Mouse (Mus musculus): Measurements from ENCODE around the gene Sh3bp4. TPM values are rescaled to one million over a fixed set of nuclear protein-coding genes. Genes with fewer than 3 reads are reported as not detected.
A peak's percentile ranks its signal among the peaks of the same experiment; 100 is the strongest.

Sh3bp4 gene
- polyA plus RNA-seq, 1 experiment from 2014 or later, result 25.8 TPM

DNA sequence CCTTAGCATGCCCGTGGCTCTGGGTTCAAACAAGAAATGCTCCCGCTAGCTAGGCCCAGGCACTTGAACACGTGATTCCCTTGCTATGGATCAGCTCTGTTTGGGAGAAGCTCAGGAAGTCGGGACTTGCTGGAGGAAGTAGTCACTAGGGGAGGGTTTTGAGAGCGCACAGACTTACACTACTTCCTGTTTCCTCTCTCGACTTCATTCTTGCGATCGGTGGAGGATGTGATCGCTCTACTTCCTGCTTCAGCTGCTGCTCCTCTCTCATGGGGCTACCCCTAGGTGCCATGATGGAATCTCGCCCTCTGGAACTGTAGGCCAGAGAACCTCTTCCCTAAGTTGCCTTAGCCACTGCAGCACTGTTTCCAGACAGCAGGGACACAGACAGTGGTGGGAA is 27.3 kb upstream of the Sh3bp4 start:
- Histone ChIP-seq H3K36me3 (no peaks in the 10 kb centered on the region), H3K27me3 (replicated peaks) (no peaks in the 10 kb centered on the region), H3K9me3 (replicated peaks) (no peaks in the 10 kb centered on the region), H3K4me3 (no peak overlapping the region), H3K9ac (no peak overlapping the region), H3K4me2 (no peak overlapping the region), H3K27ac (ENCODE audit: poor library complexity, severe bottlenecking) (no peak overlapping the region), H3K4me1 (replicated peaks) (peaks cover 7% of the 10 kb centered on the region; the same call in 1 of the 2 replicates)
- WGBS, result 80% methylated on average over 10 of the region's 10 CpGs
- no peak for ATAC-seq (ENCODE audit: insufficient number of reproducible peaks, low FRiP score)

DNA sequence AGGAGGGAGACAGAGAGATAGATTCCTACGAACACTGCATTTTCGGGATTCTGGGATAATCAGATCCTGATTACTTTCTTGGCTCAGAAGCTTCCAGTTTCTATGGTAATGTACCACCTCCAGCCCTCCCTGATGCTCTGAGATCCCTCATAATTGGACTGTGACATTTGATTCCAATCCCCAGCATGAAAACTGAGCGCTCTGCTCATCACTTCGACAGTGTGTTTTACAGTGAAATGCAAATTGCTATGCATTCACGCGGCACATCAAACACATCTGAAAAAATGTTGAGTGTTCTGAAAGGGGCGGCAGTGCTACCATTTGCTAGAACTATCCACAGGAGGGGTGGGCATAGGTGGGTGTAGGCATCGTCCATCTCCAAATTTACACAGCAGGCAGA is 24.8 kb upstream of the Sh3bp4 start:
- no peak for ATAC-seq (ENCODE audit: insufficient number of reproducible peaks, low FRiP score)
- no peak overlapping the region for H3K9ac ChIP-seq
- peaks cover 7% of the 10 kb centered on the region; the same call in 1 of the 2 replicates for H3K4me1 ChIP-seq (replicated peaks)
- H3K27ac ChIP-seq (ENCODE audit: poor library complexity, severe bottlenecking), result no peak overlapping the region
- H3K27me3 ChIP-seq (replicated peaks), result no peaks in the 10 kb centered on the region
- H3K4me2 ChIP-seq, result no peak overlapping the region
- H3K4me3 ChIP-seq, result no peak overlapping the region
- 88% methylated on average over 8 of the region's 8 CpGs for WGBS
- no peaks in the 10 kb centered on the region for H3K9me3 ChIP-seq (replicated peaks)
- no peaks in the 10 kb centered on the region for H3K36me3 ChIP-seq

DNA sequence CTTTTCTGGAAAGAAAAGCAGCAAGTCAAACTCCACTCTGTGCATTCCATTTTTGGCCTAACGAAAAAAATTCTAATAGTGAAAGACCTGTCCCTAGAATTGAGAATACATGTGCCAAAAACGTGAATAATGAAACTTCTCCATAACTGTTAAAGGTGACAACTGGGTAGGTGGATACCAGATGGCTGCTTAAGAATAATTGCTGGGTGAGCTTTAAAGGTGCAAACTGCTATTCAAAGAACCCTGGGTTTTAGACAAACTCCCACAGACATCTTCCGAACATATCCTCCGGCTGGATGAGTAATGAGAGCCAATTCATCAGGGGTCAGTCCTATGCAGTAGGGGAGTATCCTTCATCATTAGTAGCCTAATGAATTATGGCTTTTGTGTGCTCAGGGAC is 20.7 kb upstream of the Sh3bp4 start:
- Histone ChIP-seq H3K27me3 (replicated peaks) (no peaks in the 10 kb centered on the region), H3K9me3 (replicated peaks) (no peaks in the 10 kb centered on the region), H3K36me3 (no peaks in the 10 kb centered on the region), H3K27ac (ENCODE audit: poor library complexity, severe bottlenecking) (no peak overlapping the region), H3K4me1 (replicated peaks) (peaks cover 3% of the 10 kb centered on the region; the same call in 1 of the 2 replicates), H3K4me2 (no peak overlapping the region), H3K9ac (no peak overlapping the region), H3K4me3 (no peak overlapping the region)
- no peak for ATAC-seq (ENCODE audit: insufficient number of reproducible peaks, low FRiP score)
- 77% methylated on average over 4 of the region's 4 CpGs for WGBS

DNA sequence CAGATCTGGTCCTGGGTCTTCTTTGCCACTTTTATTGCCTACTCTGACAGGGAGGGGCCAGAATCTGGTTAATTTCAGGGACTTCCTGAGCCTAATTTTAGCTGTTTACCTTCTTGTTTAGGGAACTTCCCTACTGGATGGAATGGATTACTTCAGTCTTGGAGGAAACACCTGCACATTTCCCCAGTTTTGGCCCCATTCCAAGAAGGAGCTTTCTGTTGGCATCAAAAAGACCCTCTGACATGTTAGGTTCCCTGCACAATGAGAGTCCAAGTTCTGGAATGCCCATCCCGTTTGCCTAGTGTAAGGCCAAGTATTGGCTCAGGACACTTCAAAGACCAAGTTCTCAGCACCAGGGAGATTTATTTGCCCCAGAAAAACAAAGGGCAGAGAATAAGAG is 14.0 kb upstream of the Sh3bp4 start:
- 57% methylated on average over 1 of the region's 1 CpGs for whole genome bisulfite sequencing
- Histone ChIP-seq H3K9me3 (replicated peaks) (0 out of 2 replicates have a peak, but pooled peaks cover 2% of the 10 kb centered on the region), H3K36me3 (no peaks in the 10 kb centered on the region), H3K4me3 (no peak overlapping the region), H3K4me1 (replicated peaks) (peaks cover 12% of the 10 kb centered on the region), H3K27ac (ENCODE audit: poor library complexity, severe bottlenecking) (no peak overlapping the region), H3K27me3 (replicated peaks) (no peaks in the 10 kb centered on the region), H3K9ac (no peak overlapping the region), H3K4me2 (no peak overlapping the region)
- no peak for ATAC-seq (ENCODE audit: insufficient number of reproducible peaks, low FRiP score)

DNA sequence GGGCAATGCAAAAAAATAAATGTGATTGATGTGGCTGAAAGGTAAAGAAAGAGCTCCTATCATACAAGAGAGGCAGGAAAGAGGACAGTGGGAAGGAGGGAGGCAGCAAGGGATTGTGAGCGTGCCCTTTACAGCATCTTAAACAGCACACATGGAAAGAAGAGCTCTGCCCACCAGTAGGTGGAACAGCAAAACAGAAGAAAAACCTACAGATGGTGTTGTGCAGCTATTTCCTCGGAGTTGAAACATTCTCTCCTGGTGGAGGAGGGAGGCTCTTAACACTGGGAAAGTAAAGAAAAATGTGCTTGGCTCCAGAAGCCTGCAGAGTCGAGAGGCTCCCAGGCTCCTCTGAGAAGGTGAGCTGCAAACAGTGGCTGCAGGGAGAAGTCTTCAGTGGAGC is 12.8 kb upstream of the Sh3bp4 start:
- no peak overlapping the region for H3K27ac ChIP-seq (ENCODE audit: poor library complexity, severe bottlenecking)
- ATAC-seq (ENCODE audit: insufficient number of reproducible peaks, low FRiP score), result no peak
- H3K4me2 ChIP-seq, result no peak overlapping the region
- peaks cover 7% of the 10 kb centered on the region for H3K9me3 ChIP-seq (replicated peaks)
- H3K27me3 ChIP-seq (replicated peaks), result no peaks in the 10 kb centered on the region
- H3K9ac ChIP-seq, result no peak overlapping the region
- no peak overlapping the region for H3K4me3 ChIP-seq
- peaks cover 12% of the 10 kb centered on the region for H3K4me1 ChIP-seq (replicated peaks)
- H3K36me3 ChIP-seq, result no peaks in the 10 kb centered on the region
- WGBS, result 72% methylated on average over 3 of the region's 3 CpGs

DNA sequence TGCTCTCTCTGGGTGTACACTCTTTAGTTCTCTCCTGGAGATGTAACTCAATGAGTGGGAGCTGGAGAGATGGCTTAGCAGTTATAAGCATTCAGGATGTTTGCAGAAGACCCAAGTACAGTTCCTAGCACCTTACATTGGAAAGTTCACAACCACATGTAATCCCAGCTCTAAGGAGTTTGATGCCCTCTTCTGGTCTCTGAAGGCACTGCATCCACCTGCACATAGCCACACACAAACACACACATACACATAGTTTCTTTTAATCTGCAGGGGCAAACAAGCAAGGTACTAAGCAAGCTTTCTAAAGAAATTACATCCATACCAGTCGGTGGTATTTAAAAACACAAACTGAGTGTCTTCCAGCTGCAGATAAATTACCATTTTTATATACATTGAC is 12.2 kb upstream of the Sh3bp4 start:
- H3K4me2 ChIP-seq, result no peak overlapping the region
- H3K27ac ChIP-seq (ENCODE audit: poor library complexity, severe bottlenecking), result no peak overlapping the region
- ATAC-seq (ENCODE audit: insufficient number of reproducible peaks, low FRiP score), result no peak
- no peak overlapping the region for H3K9ac ChIP-seq
- H3K9me3 ChIP-seq (replicated peaks), result peaks cover 7% of the 10 kb centered on the region
- H3K27me3 ChIP-seq (replicated peaks), result no peaks in the 10 kb centered on the region
- H3K4me1 ChIP-seq (replicated peaks), result peaks cover 12% of the 10 kb centered on the region
- no peaks in the 10 kb centered on the region for H3K36me3 ChIP-seq
- no peak overlapping the region for H3K4me3 ChIP-seq
- 88% methylated on average over 1 of the region's 1 CpGs for WGBS

DNA sequence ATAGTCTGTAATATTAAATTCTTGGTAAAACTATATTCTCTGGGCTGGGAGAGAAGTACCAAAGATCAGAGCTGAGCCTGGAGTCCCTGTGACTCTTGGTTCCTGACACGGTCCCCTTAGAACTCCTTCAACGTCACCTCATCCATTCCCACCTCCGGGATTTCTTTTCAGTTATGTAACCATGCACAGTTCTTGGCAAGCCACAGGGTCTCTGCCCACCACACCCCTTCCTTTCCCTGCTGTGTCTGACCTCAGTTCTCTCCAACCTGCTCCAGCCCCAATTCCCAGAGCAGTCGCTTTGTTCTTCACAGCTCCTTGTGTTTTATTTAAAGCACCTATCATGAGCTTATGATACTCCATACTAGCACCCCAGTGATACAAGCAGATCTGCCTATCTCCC is 7.2 kb upstream of the Sh3bp4 start:
- Histone ChIP-seq H3K36me3 (no peaks in the 10 kb centered on the region), H3K9ac (no peak overlapping the region), H3K27me3 (replicated peaks) (no peaks in the 10 kb centered on the region), H3K27ac (ENCODE audit: poor library complexity, severe bottlenecking) (no peak overlapping the region), H3K4me1 (replicated peaks) (peaks cover 8% of the 10 kb centered on the region; the same call in 1 of the 2 replicates), H3K4me2 (no peak overlapping the region), H3K9me3 (replicated peaks) (peaks cover 6% of the 10 kb centered on the region), H3K4me3 (no peak overlapping the region)
- WGBS, result 65% methylated on average over 4 of the region's 4 CpGs
- ATAC-seq (ENCODE audit: insufficient number of reproducible peaks, low FRiP score), result no peak

DNA sequence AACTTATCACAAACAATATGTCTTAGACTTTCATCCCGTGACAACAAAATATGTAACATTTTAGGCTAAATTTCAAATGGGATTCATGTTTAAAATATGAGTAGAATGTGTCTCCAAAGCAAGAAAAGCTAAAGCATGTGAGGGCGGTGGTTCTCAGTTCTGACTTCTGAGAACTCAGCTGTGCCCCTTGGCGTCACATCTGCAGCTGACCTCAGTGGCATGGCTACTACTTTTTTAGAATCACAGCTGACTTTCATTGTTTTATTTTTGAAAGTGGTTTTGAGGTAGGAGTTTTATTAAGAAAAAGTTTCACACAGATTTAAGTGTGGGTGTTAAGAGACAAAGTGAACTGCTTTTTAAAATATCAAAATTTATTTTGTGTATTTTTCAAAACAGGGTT is 6.4 kb upstream of the Sh3bp4 start:
- ATAC-seq (ENCODE audit: insufficient number of reproducible peaks, low FRiP score), result no peak
- H3K36me3 ChIP-seq, result no peaks in the 10 kb centered on the region
- 85% methylated on average over 3 of the region's 3 CpGs for WGBS

DNA sequence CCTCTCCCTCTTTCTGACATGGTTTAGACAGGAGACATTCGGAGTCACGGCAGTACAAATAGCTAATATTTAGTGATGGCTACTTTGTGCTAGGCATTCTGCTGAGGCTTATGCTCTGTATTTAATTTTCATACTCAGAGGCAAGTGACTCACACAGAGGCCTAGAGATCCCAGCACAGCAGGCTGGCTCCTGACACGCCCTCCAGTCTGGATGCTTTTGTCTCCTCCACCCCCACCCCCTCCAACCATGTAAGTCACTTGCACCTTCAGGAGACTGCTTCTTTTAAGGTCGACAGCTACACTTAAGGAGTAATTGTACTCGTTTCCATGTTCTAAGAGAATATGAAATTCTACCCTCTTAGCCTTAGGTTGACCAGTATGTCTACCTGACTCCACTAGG is 1.4 kb upstream of the Sh3bp4 start:
- no peak for ATAC-seq (ENCODE audit: insufficient number of reproducible peaks, low FRiP score)
- Histone ChIP-seq H3K36me3 (no peaks in the 10 kb centered on the region), H3K9ac (0 out of 2 replicates have a peak overlapping the region, but pooled peaks have one; percentile 59), H3K27me3 (replicated peaks) (no peaks in the 10 kb centered on the region), H3K4me2 (peak overlapping the region; percentile 72), H3K4me3 (no peak overlapping the region), H3K4me1 (replicated peaks) (peaks cover 34% of the 10 kb centered on the region), H3K9me3 (replicated peaks) (no peaks in the 10 kb centered on the region), H3K27ac (ENCODE audit: poor library complexity, severe bottlenecking) (peak overlapping the region; percentile 78)
- WGBS, result 64% methylated on average over 5 of the region's 5 CpGs

More for the DNA sequence above, 6.4 kb upstream of the Sh3bp4 start:
- no peak overlapping the region for H3K9ac ChIP-seq
- H3K9me3 ChIP-seq (replicated peaks), result peaks cover 5% of the 10 kb centered on the region
- H3K4me1 ChIP-seq (replicated peaks), result peaks cover 10% of the 10 kb centered on the region; the same call in 1 of the 2 replicates
- H3K27ac ChIP-seq (ENCODE audit: poor library complexity, severe bottlenecking), result no peak overlapping the region
- no peak overlapping the region for H3K4me3 ChIP-seq
- H3K27me3 ChIP-seq (replicated peaks), result no peaks in the 10 kb centered on the region
- H3K4me2 ChIP-seq, result no peak overlapping the region

DNA sequence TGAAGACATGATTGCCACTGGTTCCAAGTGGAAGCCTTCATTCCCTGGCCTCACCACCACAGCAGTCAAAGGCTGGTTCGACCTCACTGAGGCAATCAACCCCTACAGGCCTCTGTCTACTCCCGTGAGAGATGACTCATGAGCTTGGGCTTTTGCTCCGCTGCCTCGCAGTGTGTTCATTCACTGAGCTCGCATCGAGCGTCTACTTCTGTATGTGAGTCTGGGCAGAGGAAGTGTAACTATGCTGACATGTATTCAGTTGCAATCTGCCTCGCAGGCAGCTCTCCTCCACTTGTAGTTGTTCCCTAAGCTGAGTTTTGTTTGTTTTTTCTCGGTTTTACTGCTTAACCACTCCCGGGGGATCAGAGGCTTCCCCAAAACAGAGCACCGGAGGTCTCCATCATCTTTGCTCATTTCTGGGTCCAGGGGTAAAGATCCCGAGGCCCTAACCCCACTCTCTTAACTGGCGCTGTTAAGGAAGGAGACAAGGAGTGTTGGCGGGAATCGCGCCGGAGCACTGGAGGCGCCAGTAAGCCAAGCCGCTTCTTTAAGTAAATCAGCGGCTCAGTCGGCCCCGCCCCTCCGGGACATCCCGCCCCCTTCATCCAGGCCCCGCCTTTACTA is 624 bp upstream of the Sh3bp4 start:
- Histone ChIP-seq H3K9ac (peak overlapping the region; percentile 59), H3K36me3 (no peaks in the 10 kb centered on the region), H3K27ac (ENCODE audit: poor library complexity, severe bottlenecking) (peak overlapping the region; percentile 78), H3K4me3 (peak overlapping the region; percentile 89), H3K4me1 (replicated peaks) (peaks cover 42% of the 10 kb centered on the region), H3K9me3 (replicated peaks) (no peaks in the 10 kb centered on the region), H3K27me3 (replicated peaks) (no peaks in the 10 kb centered on the region), H3K4me2 (peak overlapping the region; percentile 72)
- ATAC-seq (ENCODE audit: insufficient number of reproducible peaks, low FRiP score), result peak; percentile 46
- WGBS, result under 1% methylated on average over 25 of the region's 25 CpGs

DNA sequence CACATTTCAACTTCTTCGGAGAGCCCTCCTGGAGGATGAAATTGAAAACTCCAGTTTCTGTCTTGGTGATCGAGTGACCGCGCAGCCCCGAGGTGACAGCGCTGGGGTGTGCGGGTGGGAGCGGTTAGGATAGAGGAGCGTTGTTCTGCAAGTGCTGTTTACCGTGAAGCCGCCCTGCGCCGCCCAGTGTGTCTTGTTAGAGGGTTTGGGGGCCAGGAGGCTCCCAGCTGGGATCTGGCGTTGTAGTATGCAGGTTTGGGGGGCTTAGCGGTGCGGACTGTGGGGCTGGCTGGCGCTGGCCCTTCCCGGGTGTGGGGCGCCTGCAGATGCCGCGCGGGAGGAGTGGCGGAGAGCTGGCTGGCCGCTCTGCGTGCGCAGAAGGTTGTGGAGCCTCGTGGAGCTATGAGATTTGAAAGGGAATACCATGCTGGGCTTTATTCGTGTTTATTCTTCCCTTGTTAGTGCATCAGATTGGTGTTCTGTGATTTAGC is 701 bp downstream of the Sh3bp4 start:
- ATAC-seq (ENCODE audit: insufficient number of reproducible peaks, low FRiP score), result no peak
- no peaks in the 10 kb centered on the region for H3K9me3 ChIP-seq (replicated peaks)
- WGBS, result under 1% methylated on average over 28 of the region's 28 CpGs

More for the DNA sequence above, 701 bp downstream of the Sh3bp4 start:
- peak overlapping the region; percentile 72 for H3K4me2 ChIP-seq
- peak overlapping the region; percentile 89 for H3K4me3 ChIP-seq
- H3K36me3 ChIP-seq, result no peaks in the 10 kb centered on the region
- H3K27me3 ChIP-seq (replicated peaks), result no peaks in the 10 kb centered on the region
- peak overlapping the region; percentile 78 for H3K27ac ChIP-seq (ENCODE audit: poor library complexity, severe bottlenecking)
- peak overlapping the region; percentile 92 for H3K9ac ChIP-seq
- H3K4me1 ChIP-seq (replicated peaks), result peaks cover 55% of the 10 kb centered on the region
